Mouse (Mus musculus) stomach, embryonic 15.5 days (tissue): ENCODE measurements around the gene Palld. TPM values are rescaled to one million over a fixed set of nuclear protein-coding genes. Genes with fewer than 3 reads are reported as not detected.

Source experiments
- ATAC-seq: fragments of 200-750 bp; cut with Nextera tagmentation; 2 replicates; pipeline ENCODE4 v1.8.0; 2017; ENCODE audit warnings: low read depth, moderate number of reproducible peaks, moderate TSS enrichment; ENCODE audit not compliant: insufficient read depth, low FRiP score
- H3K27ac ChIP-seq: fragments of 300-500 bp; sonication (generic); 2 replicates; pipeline ENCODE4 v1.5.1; 2015; ENCODE audit warnings: mild to moderate bottlenecking, inconsistent platforms
- H3K27me3 ChIP-seq: fragments of 300-500 bp; sonication (generic); replicated peaks from 2 replicates; pipeline ENCODE4 v1.6.1; 2015; ENCODE audit warnings: inconsistent platforms
- H3K36me3 ChIP-seq: fragments of 300-500 bp; sonication (generic); 2 replicates; pipeline ENCODE4 v1.6.1; 2015; ENCODE audit warnings: inconsistent platforms
- H3K4me1 ChIP-seq: fragments of 300-500 bp; sonication (generic); 2 replicates; pipeline ENCODE4 v1.6.1; 2015; ENCODE audit warnings: inconsistent platforms
- H3K4me2 ChIP-seq: fragments of 300-500 bp; sonication (generic); 2 replicates; pipeline ENCODE4 v1.6.1; 2015; ENCODE audit warnings: mild to moderate bottlenecking, inconsistent platforms
- H3K4me3 ChIP-seq: fragments of 300-500 bp; sonication (generic); replicated peaks from 2 replicates; pipeline ENCODE4 v1.5.1; 2015; ENCODE audit warnings: inconsistent platforms
- H3K9ac ChIP-seq: fragments of 300-500 bp; sonication (generic); 2 replicates; pipeline ENCODE4 v1.6.1; 2015; ENCODE audit warnings: inconsistent platforms
- H3K9me3 ChIP-seq: fragments of 300-500 bp; sonication (generic); 2 replicates; pipeline ENCODE4 v1.6.1; 2016; ENCODE audit warnings: inconsistent platforms
- WGBS: fragments of 180-500 bp; shearing (Covaris S2); methylation state at CpG from one replicate; pipeline ENCODE4 v1.1.7; 2015; 5-methylcytosine and 5-hydroxymethylcytosine counted together
- polyA plus RNA-seq: library from polyadenylated mRNA; unstranded; fragments of >200 nt; fragmentation: Nextera tagmentation; extraction: Ambion mirVana; gene quantifications from 2 replicates; pipeline ENCODE4 v1.2.1, GENCODE M21; 2015

Palld gene
- polyA plus RNA-seq, 1 experiment from 2014 or later, result 95.5 TPM

DNA sequence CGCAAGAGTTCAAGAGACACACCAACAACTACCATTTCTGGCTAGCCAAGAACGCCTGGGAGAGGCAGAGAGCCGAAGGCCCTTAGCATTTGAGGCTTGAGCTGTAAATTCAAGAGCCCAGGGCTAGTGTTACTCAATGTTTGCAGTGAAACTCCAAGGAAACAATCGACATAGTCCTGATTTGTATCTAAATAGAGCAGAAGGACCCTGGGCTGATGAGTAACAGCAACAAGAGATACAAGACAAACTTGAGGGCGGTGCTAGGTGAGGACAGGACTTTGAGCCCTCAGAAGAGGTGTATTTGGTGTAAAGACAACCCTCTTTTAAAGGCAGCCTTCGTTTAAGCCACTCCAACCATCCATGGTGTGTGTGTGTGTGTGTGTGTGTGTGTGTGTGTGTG is 290.7 kb downstream of the Palld start:
- Histone ChIP-seq H3K36me3 (no peaks in the 10 kb centered on the region), H3K27ac (no peak overlapping the region), H3K4me3 (no peak overlapping the region), H3K27me3 (no peaks in the 10 kb centered on the region), H3K4me1 (no peaks in the 10 kb centered on the region), H3K9me3 (no peaks in the 10 kb centered on the region), H3K9ac (no peak overlapping the region), H3K4me2 (no peak overlapping the region)
- 79% methylated on average over 6 of the region's 6 CpGs for whole genome bisulfite sequencing
- ATAC-seq, result no peak

- Histone ChIP-seq H3K4me3 (no peak overlapping the region), H3K9me3 (no peaks in the 10 kb centered on the region), H3K4me2 (no peak overlapping the region), H3K27ac (no peak overlapping the region), H3K36me3 (no peaks in the 10 kb centered on the region), H3K4me1 (no peaks in the 10 kb centered on the region), H3K27me3 (no peaks in the 10 kb centered on the region), H3K9ac (no peak overlapping the region)
- 80% methylated on average over 7 of the region's 7 CpGs for WGBS
- ATAC-seq, result no peak
Measured at GRCm38 (mm10) chr8:61611077-61611476, 291.4 kb downstream of the Palld start.

DNA sequence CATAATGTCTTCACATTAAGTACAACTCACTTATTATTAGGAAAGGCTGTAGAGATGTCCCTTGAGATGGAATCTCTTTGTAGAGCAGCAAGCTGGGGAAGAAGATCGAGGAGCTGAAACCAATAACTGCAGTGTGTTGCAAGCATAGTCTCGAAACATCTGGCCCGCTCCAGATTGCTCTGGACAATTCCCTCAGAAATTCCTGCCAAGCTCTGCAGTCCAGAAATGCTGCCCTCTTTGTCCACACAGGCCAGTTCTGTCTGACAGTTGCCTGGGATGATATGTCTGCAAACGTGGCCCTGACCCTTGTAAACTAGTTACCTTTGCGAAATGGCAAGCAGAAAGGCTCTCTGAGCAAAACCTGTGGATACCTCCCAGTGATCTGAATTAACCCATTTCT is 291.9 kb downstream of the Palld start:
- WGBS, result 74% methylated on average over 5 of the region's 5 CpGs
- no peak for ATAC-seq
- no peak overlapping the region for H3K27ac ChIP-seq

GRCm38 (mm10) chr8:61607463-61607813 is 295.1 kb downstream of the Palld start:
- H3K36me3 ChIP-seq, result no peaks in the 10 kb centered on the region
- no peak overlapping the region for H3K4me2 ChIP-seq
- H3K4me1 ChIP-seq, result no peaks in the 10 kb centered on the region
- no peaks in the 10 kb centered on the region for H3K9me3 ChIP-seq
- no peak overlapping the region for H3K9ac ChIP-seq
- peak overlapping the region; percentile 81 for H3K27ac ChIP-seq
- ATAC-seq, result no peak; the same call in 1 of the 2 replicates
- no peak overlapping the region for H3K4me3 ChIP-seq
- 24% methylated on average over 6 of the region's 6 CpGs for WGBS
- H3K27me3 ChIP-seq, result no peaks in the 10 kb centered on the region

More for the DNA sequence above, 291.9 kb downstream of the Palld start:
- Histone ChIP-seq H3K36me3 (no peaks in the 10 kb centered on the region), H3K4me2 (no peak overlapping the region), H3K4me1 (no peaks in the 10 kb centered on the region), H3K27me3 (no peaks in the 10 kb centered on the region), H3K4me3 (no peak overlapping the region), H3K9ac (no peak overlapping the region), H3K9me3 (no peaks in the 10 kb centered on the region)

- no peak overlapping the region for H3K9ac ChIP-seq
- no peaks in the 10 kb centered on the region for H3K36me3 ChIP-seq
- no peaks in the 10 kb centered on the region for H3K27me3 ChIP-seq
- no peaks in the 10 kb centered on the region for H3K9me3 ChIP-seq
- peak; percentile 92 for ATAC-seq
- H3K4me1 ChIP-seq, result no peaks in the 10 kb centered on the region
- H3K4me2 ChIP-seq, result peak overlapping the region; percentile 27; the same call in 1 of the 2 replicates
- peak overlapping the region; percentile 81 for H3K27ac ChIP-seq
- 7% methylated on average over 8 of the region's 8 CpGs for WGBS
- 0 out of 2 replicates have a peak overlapping the region, but pooled peaks have one; percentile 8 for H3K4me3 ChIP-seq
Measured at GRCm38 (mm10) chr8:61606795-61607462, 295.6 kb downstream of the Palld start.

GRCm38 (mm10) chr8:61604871-61605270 is 297.6 kb downstream of the Palld start:
- H3K27ac ChIP-seq, result no peak overlapping the region
- H3K4me1 ChIP-seq, result no peaks in the 10 kb centered on the region
- ATAC-seq, result no peak
- H3K36me3 ChIP-seq, result no peaks in the 10 kb centered on the region
- H3K27me3 ChIP-seq, result no peaks in the 10 kb centered on the region
- H3K9ac ChIP-seq, result no peak overlapping the region
- H3K4me2 ChIP-seq, result no peak overlapping the region
- H3K4me3 ChIP-seq, result no peak overlapping the region
- H3K9me3 ChIP-seq, result no peaks in the 10 kb centered on the region
- WGBS, result 82% methylated on average over 2 of the region's 2 CpGs

DNA sequence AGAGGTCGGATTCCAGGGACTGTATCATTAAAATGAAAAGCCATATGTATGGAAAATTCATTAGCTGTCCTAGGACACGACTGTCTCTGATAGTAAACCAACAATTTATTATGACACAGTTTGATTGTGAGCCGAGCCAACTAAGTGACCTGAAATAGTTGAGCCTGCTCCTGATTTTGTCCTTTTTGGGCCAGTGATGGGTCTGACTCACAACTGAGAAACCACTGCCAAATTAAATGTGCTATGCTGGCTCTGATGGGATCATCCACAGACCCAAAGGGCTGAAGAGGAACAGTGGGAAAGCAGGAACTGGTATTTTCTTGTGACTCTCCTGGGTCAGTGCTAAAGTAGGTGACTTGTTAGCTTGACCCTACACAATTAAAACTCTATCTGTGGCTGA is 305.6 kb downstream of the Palld start:
- no peaks in the 10 kb centered on the region for H3K9me3 ChIP-seq
- ATAC-seq, result no peak
- 57% methylated on average over 3 of the region's 3 CpGs for WGBS

DNA sequence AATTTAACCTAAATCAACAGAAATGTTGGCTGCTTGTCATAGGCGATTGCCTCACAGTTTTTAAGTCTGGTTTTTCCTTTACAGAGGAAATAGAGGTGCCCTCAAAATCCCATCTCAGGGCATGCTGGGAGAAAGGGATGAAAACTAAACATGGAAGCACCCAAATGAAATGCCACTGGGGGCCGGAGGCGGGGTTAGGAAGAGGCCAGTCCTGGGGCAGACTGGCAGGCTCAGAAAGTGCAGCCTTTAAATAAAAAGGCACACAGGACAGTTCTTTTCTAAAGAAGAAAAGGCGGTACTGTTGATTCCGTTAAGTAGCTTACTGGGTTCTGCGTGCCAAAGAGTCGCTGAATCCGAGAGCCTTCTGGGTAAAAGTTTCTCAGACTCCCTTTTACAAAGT is 311.0 kb downstream of the Palld start:
- Histone ChIP-seq H3K9ac (no peak overlapping the region), H3K4me1 (peaks cover 19% of the 10 kb centered on the region), H3K4me3 (peak overlapping the region; percentile 75), H3K9me3 (no peaks in the 10 kb centered on the region), H3K36me3 (no peaks in the 10 kb centered on the region; the same call in 1 of the 2 replicates), H3K4me2 (peak overlapping the region; percentile 73), H3K27me3 (no peaks in the 10 kb centered on the region), H3K27ac (peak overlapping the region; percentile 98)
- WGBS, result 13% methylated on average over 8 of the region's 8 CpGs
- ATAC-seq, result peak; percentile 12; the same call in 1 of the 2 replicates

More for the DNA sequence above, 305.6 kb downstream of the Palld start:
- Histone ChIP-seq H3K36me3 (no peaks in the 10 kb centered on the region), H3K27ac (no peak overlapping the region), H3K27me3 (no peaks in the 10 kb centered on the region), H3K9ac (no peak overlapping the region), H3K4me1 (0 out of 2 replicates have a peak, but pooled peaks cover 7% of the 10 kb centered on the region), H3K4me2 (no peak overlapping the region), H3K4me3 (no peak overlapping the region)

GRCm38 (mm10) chr8:61590551-61591431 is 311.7 kb downstream of the Palld start:
- Histone ChIP-seq H3K4me3 (peak overlapping the region; percentile 75), H3K9me3 (no peaks in the 10 kb centered on the region), H3K27ac (peak overlapping the region; percentile 98), H3K27me3 (no peaks in the 10 kb centered on the region), H3K4me2 (peak overlapping the region; percentile 73), H3K4me1 (peaks cover 23% of the 10 kb centered on the region), H3K36me3 (no peaks in the 10 kb centered on the region; the same call in 1 of the 2 replicates), H3K9ac (peak overlapping the region; percentile 71)
- under 1% methylated on average over 35 of the region's 35 CpGs for WGBS
- ATAC-seq, result peak; percentile 93

DNA sequence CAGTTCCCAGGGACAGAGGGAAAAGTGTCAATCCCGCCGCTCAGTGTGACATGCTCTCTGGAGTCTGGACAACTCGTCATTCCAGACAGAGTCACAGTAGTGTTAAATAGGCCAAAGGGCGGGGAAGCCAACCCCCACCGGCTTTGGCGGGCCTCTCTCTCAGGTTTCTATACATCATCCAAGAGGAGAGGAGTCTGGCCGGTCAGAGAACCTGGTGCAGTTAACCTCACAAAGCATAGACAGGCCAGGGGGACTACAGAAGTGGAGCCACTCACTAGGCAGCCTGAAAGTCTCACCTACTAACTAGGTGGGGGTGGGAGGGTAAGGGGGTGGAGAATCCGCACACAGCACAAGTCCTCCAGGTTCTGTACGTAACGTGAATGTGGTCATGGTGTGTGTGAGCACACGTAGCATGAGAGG is 312.5 kb downstream of the Palld start:
- ATAC-seq, result peak; percentile 20; the same call in 1 of the 2 replicates
- Histone ChIP-seq H3K27me3 (no peaks in the 10 kb centered on the region), H3K9me3 (no peaks in the 10 kb centered on the region), H3K27ac (peak overlapping the region; percentile 69), H3K4me3 (peak overlapping the region; percentile 75), H3K4me2 (peak overlapping the region; percentile 73), H3K9ac (peak overlapping the region; percentile 33), H3K4me1 (peaks cover 23% of the 10 kb centered on the region), H3K36me3 (no peaks in the 10 kb centered on the region; the same call in 1 of the 2 replicates)
- 10% methylated on average over 11 of the region's 11 CpGs for WGBS

DNA sequence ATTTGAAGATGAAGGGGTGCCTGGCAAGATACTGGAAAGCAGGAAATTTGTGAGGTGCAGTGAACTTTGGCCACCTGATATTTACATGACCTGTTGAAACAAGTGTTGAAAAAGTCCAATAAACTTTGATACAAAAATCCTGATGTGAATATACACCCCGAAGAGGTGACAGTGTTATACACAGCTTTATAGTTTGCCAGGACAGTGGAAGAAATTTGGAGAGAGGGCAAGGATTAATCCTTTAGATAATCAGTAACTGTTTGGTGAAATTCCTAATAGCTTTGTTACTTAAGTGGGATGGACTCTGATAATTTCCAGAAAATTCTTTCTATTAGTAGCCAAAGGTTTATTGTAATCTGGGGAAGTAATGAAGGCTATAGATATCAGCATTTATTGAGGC is 314.2 kb downstream of the Palld start:
- 55% methylated on average over 1 of the region's 1 CpGs for WGBS
- Histone ChIP-seq H3K9ac (no peak overlapping the region), H3K4me1 (peaks cover 26% of the 10 kb centered on the region), H3K9me3 (no peaks in the 10 kb centered on the region), H3K27ac (no peak overlapping the region), H3K4me2 (peak overlapping the region; percentile 36; the same call in 1 of the 2 replicates), H3K36me3 (peaks cover 3% of the 10 kb centered on the region; the same call in 1 of the 2 replicates), H3K27me3 (no peaks in the 10 kb centered on the region), H3K4me3 (no peak overlapping the region)
- ATAC-seq, result no peak

DNA sequence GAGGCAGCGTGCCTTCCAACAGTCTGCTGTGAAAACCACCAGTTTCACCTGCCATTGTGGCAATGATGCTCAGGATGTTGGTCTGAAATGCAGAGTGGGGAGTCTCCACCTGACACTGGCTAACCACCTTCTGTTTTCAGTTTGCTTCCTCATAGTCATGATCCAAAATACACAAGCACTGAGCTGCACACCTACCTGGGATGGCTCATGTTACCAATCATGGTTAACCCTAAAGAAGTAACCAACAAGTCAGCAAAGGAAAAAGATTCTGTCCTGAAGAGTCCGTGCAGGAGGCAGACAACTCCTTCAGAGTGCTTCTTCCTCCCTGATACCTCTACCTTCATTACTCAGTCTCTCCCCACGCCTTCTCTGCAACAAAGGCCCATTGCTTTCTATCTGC is 314.8 kb downstream of the Palld start:
- Histone ChIP-seq H3K36me3 (peaks cover 3% of the 10 kb centered on the region; the same call in 1 of the 2 replicates), H3K9me3 (no peaks in the 10 kb centered on the region), H3K4me1 (peaks cover 26% of the 10 kb centered on the region), H3K4me2 (peak overlapping the region; percentile 36; the same call in 1 of the 2 replicates), H3K9ac (no peak overlapping the region), H3K27me3 (no peaks in the 10 kb centered on the region), H3K27ac (no peak overlapping the region), H3K4me3 (no peak overlapping the region)
- WGBS, result 79% methylated on average over 3 of the region's 3 CpGs
- ATAC-seq, result no peak
